Mouse (Mus musculus) embryonic stem cell, embryonic (primary cell): ENCODE data around the gene Fam213b.

Experiments used
- CTCF ChIA-PET, 4 experiments: fragments of 300-600 bp in 2 of 4; fragments of 350-600 bp in 2 of 4; sonication (Branson Sonifier 250); formaldehyde crosslinking; loops; one replicate each; lab custom pipeline; 2022; ENCODE audit warnings: inconsistent platforms in 2 of 4; lab: Charles Lee
- POLR2A ChIA-PET, 4 experiments: fragments of 300-600 bp in 2 of 4; fragments of 350-600 bp in 2 of 4; sonication (Branson Sonifier 250); formaldehyde crosslinking; loops; one replicate each; lab custom pipeline; 2022; ENCODE audit warnings: antibody characterized with exemption in 4 of 4, inconsistent platforms in 1 of 4; lab: Charles Lee

Fam213b gene

GRCm38 (mm10) chr4:154854676-154855345, 44.1 kb downstream of the Fam213b start:
- POLR2A ChIA-PET: interaction anchor here (0.8 to 3.6 kb wide), 13 partner anchors 10 to 296 kb away, joined by 3 to 36 read pairs (median 6); partner anchors contain the start of genes Morn1 (in 1 of the 4), Rer1 (in 1 of the 4) and Ttc34 (in 1 of the 4)
- CTCF ChIA-PET: interaction anchor here (0.6 to 4.2 kb wide), 18 partner anchors 9 to 750 kb away, joined by 3 to 31 read pairs (median 5); partner anchors contain the start of genes Faap20 (in 1 of the 4), Pex10 (in 1 of the 4) and Ttc34 (in 1 of the 4)

GRCm38 (mm10) chr4:154853881-154854280, 45.1 kb downstream of the Fam213b start:
- ChIA-PET POLR2A (interaction anchor here in 3 of 4 experiments (1.8 to 3.6 kb wide), 3 partner anchors 14 kb away, joined by 9 to 17 read pairs (median 13); no protein-coding TSS in a partner anchor), CTCF (interaction anchor here in 1 of 4 experiments (0.6 to 4.2 kb wide), 2 partner anchors 15 to 212 kb away, joined by 5 to 31 read pairs; partner anchors contain the start of gene Pex10)

GRCm38 (mm10) chr4:154852696-154853095, 46.2 kb downstream of the Fam213b start:
- ChIA-PET POLR2A (interaction anchor here in 1 of 4 experiments (1.8 kb wide), 1 partner anchor 13 kb away, joined by 9 read pairs; no protein-coding TSS in a partner anchor), CTCF (interaction anchor here in 1 of 4 experiments (0.8 kb wide), 1 partner anchor 13 kb away, joined by 3 read pairs; no protein-coding TSS in a partner anchor)
